Mouse (Mus musculus) embryonic facial prominence, embryonic 15.5 days (tissue): ENCODE results near the gene Aldh1a1. TPM values are rescaled to one million over a fixed set of nuclear protein-coding genes. Genes with fewer than 3 reads are reported as not detected.

Experiments
- ATAC-seq: fragments of 200-750 bp; cut with Nextera tagmentation; 2 replicates; pipeline ENCODE4 v1.8.0; 2017; ENCODE audit warnings: low read depth, moderate TSS enrichment; ENCODE audit not compliant: insufficient number of reproducible peaks, low FRiP score, low TSS enrichment
- H3K27ac ChIP-seq: fragments of 300-500 bp; sonication (generic); replicated peaks from 2 replicates; pipeline ENCODE4 v1.5.1; 2015; ENCODE audit warnings: mild to moderate bottlenecking, inconsistent platforms
- H3K27me3 ChIP-seq: fragments of 300-500 bp; sonication (generic); 2 replicates; pipeline ENCODE4 v1.6.1; 2015; ENCODE audit warnings: inconsistent platforms
- H3K36me3 ChIP-seq: fragments of 300-500 bp; sonication (generic); 2 replicates; pipeline ENCODE4 v1.6.1; 2015; ENCODE audit warnings: mild to moderate bottlenecking, inconsistent platforms
- H3K4me1 ChIP-seq: fragments of 300-500 bp; sonication (generic); 2 replicates; pipeline ENCODE4 v1.6.1; 2015; ENCODE audit warnings: inconsistent platforms
- H3K4me2 ChIP-seq: fragments of 300-500 bp; sonication (generic); replicated peaks from 2 replicates; pipeline ENCODE4 v1.6.1; 2015; ENCODE audit warnings: mild to moderate bottlenecking, inconsistent platforms
- H3K4me3 ChIP-seq: fragments of 300-500 bp; sonication (generic); replicated peaks from 2 replicates; pipeline ENCODE4 v1.5.1; 2015; ENCODE audit warnings: mild to moderate bottlenecking, inconsistent platforms
- H3K9ac ChIP-seq: fragments of 300-500 bp; sonication (generic); 2 replicates; pipeline ENCODE4 v1.6.1; 2015; ENCODE audit warnings: inconsistent platforms
- H3K9me3 ChIP-seq: fragments of 300-500 bp; sonication (generic); replicated peaks from 2 replicates; pipeline ENCODE4 v1.6.1; 2016; ENCODE audit warnings: inconsistent platforms
- WGBS: fragments of 180-500 bp; shearing (Covaris S2); methylation state at CpG from one replicate; pipeline ENCODE4 v1.1.7; 2015; 5-methylcytosine and 5-hydroxymethylcytosine counted together
- polyA plus RNA-seq: library from polyadenylated mRNA; unstranded; fragments of >200 nt; fragmentation: Nextera tagmentation; extraction: Ambion mirVana; gene quantifications from 2 replicates; pipeline ENCODE4 v1.2.1, GENCODE M21; 2015

Gene Aldh1a1
- polyA plus RNA-seq, 1 experiment from 2014 or later: 14.9 TPM

DNA sequence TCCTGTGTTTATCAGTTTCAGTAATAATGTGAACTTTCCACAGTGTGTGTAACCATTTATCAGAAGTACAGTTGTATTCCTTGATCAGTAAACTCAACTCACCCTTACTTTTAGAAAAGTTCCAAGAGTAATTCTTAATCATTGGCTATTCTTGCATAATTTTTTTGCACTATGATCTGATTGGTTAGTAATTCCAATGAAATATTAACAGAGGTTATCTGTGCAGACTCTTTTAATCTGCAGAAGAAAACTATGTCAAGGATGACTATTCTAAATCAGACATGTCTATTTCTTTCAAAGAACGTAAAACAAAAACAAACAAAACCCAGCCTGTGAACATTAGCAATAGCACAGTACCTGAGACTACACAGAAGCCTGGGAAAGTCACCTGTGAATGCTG, 62.9 kb downstream of the Aldh1a1 start:
- ATAC-seq: no peak
- Histone ChIP-seq H3K27me3 (no peaks in the 10 kb centered on the region), H3K9ac (no peak overlapping the region), H3K27ac (no peak overlapping the region), H3K9me3 (no peaks in the 10 kb centered on the region), H3K4me1 (no peaks in the 10 kb centered on the region), H3K4me3 (no peak overlapping the region), H3K36me3 (no peaks in the 10 kb centered on the region), H3K4me2 (no peak overlapping the region)
- 78% methylated on average over 1 of the region's 1 CpGs for WGBS

DNA sequence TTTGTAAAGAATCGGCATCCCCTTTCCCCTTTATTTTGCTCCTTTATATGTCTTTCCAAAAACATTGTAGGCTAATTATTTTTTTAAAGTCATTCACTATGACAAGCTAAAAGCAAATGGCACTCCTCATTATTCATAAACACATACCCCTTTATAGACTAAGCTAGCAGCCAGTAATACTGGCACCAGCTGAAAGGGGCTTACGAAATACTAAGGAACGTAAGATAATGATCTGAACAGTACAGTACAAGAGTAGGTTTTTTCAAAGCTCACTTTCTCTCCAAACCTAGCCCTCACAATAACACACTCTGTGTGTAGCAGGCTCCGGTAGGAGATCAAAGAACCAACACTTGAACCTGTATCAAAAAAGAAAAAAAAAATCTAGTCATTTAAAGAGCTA, 64.7 kb downstream of the Aldh1a1 start:
- Histone ChIP-seq H3K9me3 (no peaks in the 10 kb centered on the region), H3K36me3 (no peaks in the 10 kb centered on the region), H3K9ac (no peak overlapping the region), H3K4me3 (no peak overlapping the region), H3K27ac (no peak overlapping the region), H3K27me3 (no peaks in the 10 kb centered on the region), H3K4me2 (no peak overlapping the region), H3K4me1 (no peaks in the 10 kb centered on the region)
- ATAC-seq: no peak
- WGBS: 69% methylated on average over 4 of the region's 4 CpGs

- H3K9me3 ChIP-seq: no peaks in the 10 kb centered on the region
- ATAC-seq: no peak
Observed at GRCm38 (mm10) chr19:20558069-20558468, 65.6 kb downstream of the Aldh1a1 start.

GRCm38 (mm10) chr19:20558544-20558943, 66.0 kb downstream of the Aldh1a1 start:
- no peak for ATAC-seq
- Histone ChIP-seq H3K27ac (no peak overlapping the region), H3K4me2 (no peak overlapping the region), H3K36me3 (no peaks in the 10 kb centered on the region), H3K9me3 (no peaks in the 10 kb centered on the region), H3K27me3 (no peaks in the 10 kb centered on the region), H3K4me3 (no peak overlapping the region), H3K4me1 (no peaks in the 10 kb centered on the region), H3K9ac (no peak overlapping the region)

More at GRCm38 (mm10) chr19:20558069-20558468, 65.6 kb downstream of the Aldh1a1 start:
- Histone ChIP-seq H3K4me2 (no peak overlapping the region), H3K27me3 (no peaks in the 10 kb centered on the region), H3K4me1 (no peaks in the 10 kb centered on the region), H3K27ac (no peak overlapping the region), H3K4me3 (no peak overlapping the region), H3K9ac (no peak overlapping the region), H3K36me3 (no peaks in the 10 kb centered on the region)
- 86% methylated on average over 3 of the region's 3 CpGs for WGBS

- Histone ChIP-seq H3K27me3 (no peaks in the 10 kb centered on the region), H3K9me3 (no peaks in the 10 kb centered on the region), H3K4me3 (no peak overlapping the region), H3K27ac (no peak overlapping the region), H3K4me2 (no peak overlapping the region), H3K9ac (no peak overlapping the region), H3K4me1 (no peaks in the 10 kb centered on the region), H3K36me3 (no peaks in the 10 kb centered on the region)
- ATAC-seq: no peak
- 73% methylated on average over 3 of the region's 3 CpGs for WGBS
Observed at GRCm38 (mm10) chr19:20558952-20559351, 66.4 kb downstream of the Aldh1a1 start.

DNA sequence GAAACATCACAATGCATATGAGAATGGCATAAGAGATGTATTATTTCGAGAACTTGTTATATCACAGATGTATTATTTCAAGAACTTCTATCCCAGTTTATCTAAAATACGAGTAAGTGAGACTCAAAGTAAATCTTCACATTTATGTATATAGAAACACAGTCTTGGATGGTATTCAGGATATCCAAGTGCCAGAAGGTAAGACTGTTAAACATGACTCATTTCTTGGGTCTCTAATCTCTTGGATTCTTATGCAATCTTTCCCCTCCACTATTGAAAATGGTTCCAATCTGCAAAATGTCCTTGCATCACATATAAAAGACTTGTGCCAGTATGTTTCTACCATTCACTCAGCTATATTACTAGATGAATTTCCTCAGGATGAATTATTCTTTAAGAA, 67.4 kb downstream of the Aldh1a1 start:
- no peak for ATAC-seq
- Histone ChIP-seq H3K36me3 (no peaks in the 10 kb centered on the region), H3K9ac (no peak overlapping the region), H3K4me3 (no peak overlapping the region), H3K27ac (no peak overlapping the region), H3K4me2 (no peak overlapping the region), H3K9me3 (no peaks in the 10 kb centered on the region), H3K4me1 (no peaks in the 10 kb centered on the region), H3K27me3 (no peaks in the 10 kb centered on the region)
- WGBS: 78% methylated on average over 2 of the region's 2 CpGs

GRCm38 (mm10) chr19:20562396-20562795, 69.9 kb downstream of the Aldh1a1 start:
- Histone ChIP-seq H3K4me1 (no peaks in the 10 kb centered on the region), H3K4me2 (no peak overlapping the region), H3K27ac (no peak overlapping the region), H3K27me3 (no peaks in the 10 kb centered on the region), H3K4me3 (no peak overlapping the region), H3K36me3 (no peaks in the 10 kb centered on the region), H3K9me3 (no peaks in the 10 kb centered on the region), H3K9ac (no peak overlapping the region)
- ATAC-seq: no peak

- ATAC-seq: no peak
- 85% methylated on average over 4 of the region's 4 CpGs for WGBS
- H3K27ac ChIP-seq: no peak overlapping the region
Observed at GRCm38 (mm10) chr19:20566294-20566693, 73.8 kb downstream of the Aldh1a1 start.

GRCm38 (mm10) chr19:20567039-20567438, 74.5 kb downstream of the Aldh1a1 start:
- 94% methylated on average over 2 of the region's 2 CpGs for WGBS
- no peaks in the 10 kb centered on the region for H3K9me3 ChIP-seq
- no peak overlapping the region for H3K4me3 ChIP-seq
- no peak for ATAC-seq
- no peaks in the 10 kb centered on the region for H3K36me3 ChIP-seq
- no peaks in the 10 kb centered on the region for H3K4me1 ChIP-seq
- H3K27ac ChIP-seq: no peak overlapping the region
- no peak overlapping the region for H3K9ac ChIP-seq
- no peaks in the 10 kb centered on the region for H3K27me3 ChIP-seq
- H3K4me2 ChIP-seq: no peak overlapping the region

More at GRCm38 (mm10) chr19:20566294-20566693, 73.8 kb downstream of the Aldh1a1 start:
- Histone ChIP-seq H3K36me3 (no peaks in the 10 kb centered on the region), H3K4me3 (no peak overlapping the region), H3K9ac (no peak overlapping the region), H3K27me3 (no peaks in the 10 kb centered on the region), H3K4me2 (no peak overlapping the region), H3K9me3 (no peaks in the 10 kb centered on the region), H3K4me1 (no peaks in the 10 kb centered on the region)

DNA sequence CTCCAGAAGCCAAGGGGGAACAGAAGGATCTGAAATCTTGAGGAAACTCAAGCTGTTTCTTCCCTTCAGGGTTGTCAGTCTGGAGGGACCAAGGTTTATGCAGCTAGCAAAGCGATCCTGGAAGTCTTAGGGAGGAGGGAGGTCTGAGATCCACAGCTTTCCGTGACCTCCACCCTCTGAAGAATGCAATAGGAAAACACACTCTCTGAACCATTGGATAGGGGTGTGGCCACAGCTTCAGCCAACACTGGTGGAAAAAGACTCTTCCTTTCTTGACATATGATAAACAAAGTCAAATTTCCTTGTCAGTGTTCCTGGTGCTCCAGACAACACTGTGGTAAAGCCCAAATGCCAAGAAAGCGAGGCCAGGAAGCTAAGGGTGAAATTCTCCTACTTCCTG, 84.5 kb downstream of the Aldh1a1 start:
- no peak overlapping the region for H3K4me3 ChIP-seq
- H3K36me3 ChIP-seq: no peaks in the 10 kb centered on the region
- no peaks in the 10 kb centered on the region for H3K27me3 ChIP-seq
- no peak for ATAC-seq
- H3K27ac ChIP-seq: no peak overlapping the region
- no peak overlapping the region for H3K9ac ChIP-seq
- H3K4me2 ChIP-seq: no peak overlapping the region
- H3K9me3 ChIP-seq: no peaks in the 10 kb centered on the region
- WGBS: 57% methylated on average over 3 of the region's 3 CpGs
- H3K4me1 ChIP-seq: no peaks in the 10 kb centered on the region

- H3K9ac ChIP-seq: no peak overlapping the region
- no peak for ATAC-seq
- WGBS: 74% methylated on average over 5 of the region's 5 CpGs
- H3K27me3 ChIP-seq: no peaks in the 10 kb centered on the region
- H3K27ac ChIP-seq: no peak overlapping the region
- no peaks in the 10 kb centered on the region for H3K36me3 ChIP-seq
- H3K4me2 ChIP-seq: no peak overlapping the region
- no peaks in the 10 kb centered on the region for H3K9me3 ChIP-seq
- H3K4me3 ChIP-seq: no peak overlapping the region
- no peaks in the 10 kb centered on the region for H3K4me1 ChIP-seq
Observed at GRCm38 (mm10) chr19:20577429-20577828, 84.9 kb downstream of the Aldh1a1 start.

GRCm38 (mm10) chr19:20599951-20600350, 107.4 kb downstream of the Aldh1a1 start:
- no peak for ATAC-seq
- H3K36me3 ChIP-seq: no peaks in the 10 kb centered on the region
- H3K4me2 ChIP-seq: no peak overlapping the region
- no peaks in the 10 kb centered on the region for H3K9me3 ChIP-seq
- no peaks in the 10 kb centered on the region for H3K4me1 ChIP-seq
- no peak overlapping the region for H3K9ac ChIP-seq
- no peak overlapping the region for H3K4me3 ChIP-seq
- no peaks in the 10 kb centered on the region for H3K27me3 ChIP-seq
- no peak overlapping the region for H3K27ac ChIP-seq
